Mouse (Mus musculus) cerebellum, postnatal 25 days (tissue): Measurements from ENCODE around the gene Emc9.
A peak's percentile ranks its signal among the peaks of the same experiment; 100 is the strongest.

Source experiments
- DNase-seq, 2 experiments: peaks; one replicate each; pipeline ENCODE4 v3.0.0; 2021; ENCODE audit warnings: mixed read lengths in 2 of 2

Emc9 gene

DNA sequence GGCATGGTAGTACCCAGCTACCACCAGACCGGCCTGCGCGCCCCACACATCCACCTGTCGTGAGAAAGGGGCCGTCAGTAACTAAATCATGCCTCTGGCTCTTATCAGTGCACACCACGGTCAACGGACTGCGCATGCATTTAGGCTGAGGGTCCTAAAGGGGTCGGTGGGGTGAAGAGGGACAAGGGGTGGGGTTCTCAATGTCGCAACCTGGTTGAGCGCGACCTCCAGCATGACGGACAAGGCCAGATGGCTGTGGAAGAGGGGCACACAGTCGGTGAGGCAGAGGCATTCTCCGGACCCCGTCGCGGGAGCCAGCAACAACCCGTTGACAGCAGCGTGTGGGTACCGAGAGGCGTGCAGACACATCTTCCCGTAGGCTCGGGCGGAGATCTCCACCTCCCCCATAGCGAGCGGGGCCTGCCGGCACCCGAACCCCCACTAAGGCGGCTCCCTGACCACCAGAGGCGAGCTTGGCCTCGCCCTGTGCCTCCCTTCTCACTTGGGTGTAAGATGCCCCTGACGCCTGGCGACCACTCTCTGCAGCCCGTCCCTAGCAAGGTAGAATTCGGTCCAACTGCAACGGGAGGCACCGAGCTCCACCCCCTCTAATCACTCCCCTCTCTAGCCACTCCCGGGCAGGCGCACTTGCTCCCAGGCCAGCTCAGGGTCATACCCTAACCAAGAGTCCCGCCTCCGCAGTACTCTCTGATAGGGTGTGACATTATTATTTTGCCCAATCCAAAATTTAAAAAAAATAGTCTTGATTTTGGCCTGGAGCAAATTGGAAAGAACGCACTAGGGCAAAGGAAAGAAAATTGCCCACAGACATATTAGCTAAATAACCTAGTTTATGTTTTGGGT, at the start of gene Emc9:
TSS of gene Emc9 (minus strand) at position 601 of the 864 bp plus-strand sequence.
- DNase-seq = peak; percentile 82 to 85

DNA sequence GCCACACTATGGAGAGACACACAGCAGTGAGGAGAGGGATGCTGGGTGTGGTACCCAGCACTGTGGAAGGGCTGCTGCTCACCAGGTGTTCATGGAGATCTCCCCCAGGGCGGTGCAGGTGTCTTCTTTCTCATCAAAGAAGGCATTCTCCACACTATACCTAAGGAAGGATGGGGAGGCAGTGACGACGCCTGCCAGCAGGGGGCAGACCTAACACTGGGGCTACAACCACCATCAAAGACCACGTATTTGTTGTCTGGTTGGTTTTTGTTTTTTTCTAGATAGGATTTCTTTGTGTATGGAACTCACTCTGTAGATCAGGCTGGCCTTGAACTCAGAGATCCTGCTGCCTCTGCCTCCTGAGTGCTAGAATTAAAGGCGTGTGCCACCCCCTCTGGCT, 44.2 kb upstream of the Emc9 start:
- DNase-seq = peak; percentile 38 to 59

DNA sequence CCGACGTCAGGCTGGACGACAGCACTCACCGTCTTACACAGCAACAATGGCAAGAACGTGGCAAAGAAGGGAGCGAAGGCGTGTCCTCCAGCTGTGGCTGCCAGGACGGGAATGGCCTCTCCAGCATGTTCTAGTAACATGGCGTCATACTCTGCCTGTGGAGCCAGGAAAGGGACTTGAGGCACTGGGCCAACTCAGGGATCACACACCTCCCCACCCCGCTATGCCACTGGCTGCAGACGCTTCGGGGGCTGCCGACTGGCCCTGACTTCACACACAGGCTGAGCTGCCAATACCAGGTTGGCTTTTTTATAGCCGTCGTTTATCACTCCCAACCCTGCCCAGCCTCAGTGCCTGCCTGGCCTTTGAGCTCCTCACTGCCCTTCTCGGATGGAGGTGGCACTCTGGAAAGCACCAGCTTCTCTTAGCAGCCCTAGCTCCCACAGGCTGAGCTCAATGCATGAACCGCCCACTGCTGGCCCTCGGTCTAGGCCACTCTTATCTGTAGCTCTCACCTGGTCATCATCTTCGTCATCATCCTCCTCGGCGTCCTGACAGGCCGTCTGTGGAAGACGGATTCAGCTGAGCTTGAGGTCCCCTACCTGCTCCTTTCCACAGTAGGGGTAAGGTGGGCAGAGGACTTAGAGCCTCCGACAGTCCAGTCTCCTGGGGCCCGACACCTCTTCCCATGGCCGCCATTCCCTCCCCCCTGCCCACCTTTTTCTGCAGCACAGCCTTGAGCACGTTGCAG, 43.1 kb upstream of the Emc9 start:
- no peak for DNase-seq

- DNase-seq = peak; percentile 55 to 65
Observed at GRCm38 (mm10) chr14:55618486-55619195, 33.5 kb upstream of the Emc9 start.

DNA sequence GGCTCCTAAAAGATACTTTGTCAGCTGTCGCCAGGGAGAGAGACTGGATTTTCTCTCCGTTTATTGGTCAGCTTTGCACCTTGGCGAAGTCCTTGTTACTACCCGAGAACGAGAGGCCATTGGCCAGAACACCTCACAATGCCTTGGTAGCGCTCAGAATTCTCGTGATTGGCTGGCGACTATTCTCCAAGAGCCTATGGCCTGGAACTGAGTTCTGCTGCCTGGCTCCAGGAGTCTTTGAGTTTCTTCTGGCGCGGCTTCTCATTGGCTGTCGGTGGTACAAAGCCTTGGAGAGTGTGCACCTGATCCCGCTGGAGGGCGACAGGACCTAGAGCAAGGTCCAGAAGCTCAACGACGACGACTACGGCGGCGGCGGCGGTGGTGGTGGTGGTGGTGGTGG, 32.7 kb upstream of the Emc9 start, which contains the start of gene Rec8:
TSS of gene Rec8 (plus strand) at position 216 of the 400 bp plus-strand sequence.
- peak; percentile 67 to 77 for DNase-seq

DNA sequence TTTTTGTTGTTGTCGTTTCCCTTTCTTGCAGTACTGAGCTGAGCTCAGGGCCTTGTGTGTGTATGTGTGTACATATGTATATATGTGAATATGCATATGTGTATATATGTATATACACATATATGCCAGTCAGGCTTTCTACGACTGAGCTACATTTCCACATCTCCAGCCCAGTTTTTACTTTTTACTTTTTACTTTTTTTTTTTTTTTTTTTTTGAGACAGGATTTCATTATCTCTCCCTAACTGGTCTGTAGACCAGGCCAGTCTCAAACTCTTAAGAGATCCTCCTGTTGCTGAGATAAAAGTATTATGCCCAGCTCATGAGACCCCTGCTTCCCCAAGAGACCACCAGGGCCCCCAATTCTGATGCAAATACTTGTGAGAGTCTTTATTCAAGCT, 31.7 kb upstream of the Emc9 start:
- DNase-seq = no peak

- no peak for DNase-seq
Observed at GRCm38 (mm10) chr14:55615876-55616275, 30.8 kb upstream of the Emc9 start.

DNA sequence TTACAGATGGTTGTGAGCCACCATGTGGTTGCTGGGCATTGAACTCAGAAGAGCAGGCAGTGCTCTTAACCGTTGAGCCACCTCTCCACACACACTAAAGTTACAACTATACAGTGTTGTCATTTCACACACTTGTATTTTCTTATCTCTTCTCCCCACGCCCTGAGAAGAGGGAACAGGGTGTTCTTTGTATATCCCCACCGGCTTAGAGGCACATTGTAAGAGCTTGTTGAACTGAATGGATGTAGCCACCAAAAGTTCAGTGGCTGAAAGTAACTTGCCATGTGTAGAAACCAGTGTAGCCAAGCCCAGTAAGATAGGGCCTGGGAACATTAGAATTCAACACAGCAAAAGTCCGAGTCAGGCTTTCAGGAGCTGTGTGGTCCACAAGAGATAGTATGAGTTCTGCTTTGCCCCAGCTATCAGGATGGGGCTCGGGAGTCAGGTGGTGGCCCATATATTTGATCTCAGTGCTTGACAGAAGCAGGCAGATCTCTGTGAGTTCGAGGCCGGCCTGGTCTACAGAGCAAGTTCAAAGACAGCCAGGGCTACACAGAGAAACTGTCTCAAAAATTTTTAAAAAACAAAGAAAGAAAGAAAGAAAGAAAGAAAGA, 29.6 kb upstream of the Emc9 start:
- no peak for DNase-seq

DNA sequence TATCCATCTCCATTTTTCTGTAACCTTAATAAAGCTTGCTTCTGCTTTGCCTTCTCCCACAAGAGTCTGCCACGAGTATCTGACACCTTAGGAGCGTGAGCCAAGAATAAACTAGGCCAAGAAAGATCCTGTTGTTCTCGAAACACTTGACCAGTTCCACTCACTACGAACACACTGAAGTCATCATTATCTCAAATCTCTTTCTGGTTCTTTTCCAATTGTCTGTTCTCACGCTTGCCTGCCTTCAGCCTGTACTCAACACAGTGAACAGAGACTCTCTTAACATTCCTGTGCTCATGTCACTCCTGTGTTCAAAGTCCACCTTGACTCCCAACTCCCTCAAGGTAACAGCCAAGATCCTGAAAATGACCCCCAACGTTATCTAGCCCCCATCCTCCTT, 28.2 kb upstream of the Emc9 start:
- DNase-seq = no peak

DNA sequence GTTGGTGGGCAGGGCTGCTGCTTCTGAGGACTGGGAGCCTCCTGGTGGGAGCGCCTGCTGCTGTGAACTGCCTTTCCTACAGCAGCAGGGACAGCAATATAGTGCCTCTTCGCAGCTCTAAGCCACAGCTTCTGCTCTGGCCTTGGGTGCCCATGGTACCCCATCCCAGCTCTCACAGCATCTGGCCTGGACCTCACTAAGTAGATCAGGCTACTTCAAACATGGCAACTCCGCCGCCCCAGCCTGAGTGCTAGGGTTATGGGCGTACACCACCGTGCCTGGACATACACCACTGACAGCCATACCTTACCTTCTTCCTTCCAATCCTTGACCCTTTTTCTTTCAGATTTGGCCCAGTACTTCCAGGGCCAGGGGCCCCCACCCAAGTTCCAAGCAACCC, 23.2 kb upstream of the Emc9 start:
- no peak for DNase-seq

GRCm38 (mm10) chr14:55605743-55606459, 20.8 kb upstream of the Emc9 start:
- no peak for DNase-seq

- no peak for DNase-seq
Observed at GRCm38 (mm10) chr14:55604823-55605222, 19.7 kb upstream of the Emc9 start.

GRCm38 (mm10) chr14:55603633-55604576, 18.8 kb upstream of the Emc9 start:
- DNase-seq = peak; percentile 86 to 91

DNA sequence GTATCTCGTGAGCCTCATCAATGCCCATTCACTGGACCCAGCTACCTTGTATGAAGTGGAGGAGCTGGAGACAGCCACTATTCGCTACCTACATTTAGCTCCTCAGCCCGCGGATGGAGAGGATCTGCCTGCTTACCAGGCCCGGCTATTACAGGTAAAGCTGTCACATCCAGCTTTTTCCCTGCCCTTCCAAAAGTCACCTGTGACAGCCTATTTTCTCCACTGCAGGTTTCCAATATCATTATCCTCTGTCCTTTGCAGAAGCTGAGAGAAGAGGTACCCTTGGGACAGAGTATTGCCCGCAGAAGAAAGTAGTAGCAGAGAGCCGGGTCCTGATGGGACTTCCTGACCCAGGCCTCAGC, 18.1 kb upstream of the Emc9 start, which contains the start of gene Irf9:
TSS of gene Irf9 (plus strand) at position 301 of the 362 bp plus-strand sequence.
- no peak for DNase-seq

- no peak for DNase-seq
Observed at GRCm38 (mm10) chr14:55598521-55599390, 13.7 kb upstream of the Emc9 start.

- no peak for DNase-seq
Observed at GRCm38 (mm10) chr14:55596036-55596690, 11.1 kb upstream of the Emc9 start.

DNA sequence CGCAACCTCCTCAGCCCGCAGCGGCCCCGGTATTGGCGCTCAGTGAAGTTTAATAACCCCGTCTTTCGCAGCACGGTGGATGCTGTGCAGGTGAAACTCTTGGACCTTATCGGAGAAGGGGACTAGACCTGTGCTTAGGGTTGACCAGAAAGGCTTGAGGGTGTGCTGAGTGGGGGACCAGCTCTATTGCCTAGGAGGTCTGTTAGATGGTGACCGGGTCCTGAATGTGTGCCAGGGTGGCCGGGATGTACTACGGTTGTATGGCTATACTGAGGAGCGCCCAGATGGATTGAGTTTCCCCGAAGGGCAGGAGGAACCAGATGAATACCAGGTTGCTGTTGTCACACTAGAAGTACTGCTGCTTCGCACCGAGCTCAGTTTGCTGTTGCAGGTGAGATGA, 7.1 kb upstream of the Emc9 start:
- peak; percentile 33 to 54 for DNase-seq

GRCm38 (mm10) chr14:55591331-55591891, 6.3 kb upstream of the Emc9 start, which contains the start of gene Rnf31:
Rnf31 (plus strand) TSS chr14:55591708.
- DNase-seq = peak; percentile 90 to 94
